Mouse (Mus musculus): Measurements from ENCODE around the gene Serpinf1. TPM values are rescaled to one million over a fixed set of nuclear protein-coding genes. Genes with fewer than 3 reads are reported as not detected.

Gene Serpinf1
- total RNA-seq, 1 experiment: 20.3 TPM

- Histone ChIP-seq H3K4me3 (ENCODE audit: insufficient read depth in 1 of 2, low read depth in 1 of 2, low read length in 2 of 2, poor library complexity in 1 of 2, severe bottlenecking in 1 of 2) (no peak overlapping the region), H3K9me3 (ENCODE audit: control insufficient read depth, insufficient read depth, low read depth, low read length) (no peaks in the 10 kb centered on the region), H3K36me3 (ENCODE audit: control insufficient read depth, insufficient read depth, low read length, poor library complexity, severe bottlenecking) (no peaks in the 10 kb centered on the region), H3K4me1 (ENCODE audit: control insufficient read depth in 2 of 2, insufficient read depth in 2 of 2, low read length in 2 of 2, poor library complexity in 1 of 2) (peaks cover 0 to 3% of the 10 kb centered on the region in 2 experiments; a peak in 1 of 4 replicates), H3K27ac (ENCODE audit: insufficient read depth, low read depth, low read length, poor library complexity, severe bottlenecking) (no peak overlapping the region), H3K9ac (ENCODE audit: insufficient read depth, low read depth, low read length, poor library complexity, severe bottlenecking) (no peak overlapping the region)
- DNase-seq (ENCODE audit: low read depth, low spot score): no peak
- in situ Hi-C loops (cut with MboI; ENCODE audit: low sequenced_read_pairs in 2 of 2, unreplicated experiment in 2 of 2): no loop called here
- TF ChIP-seq HCFC1 (IDR thresholded peaks at IDR 0.05; ENCODE audit: borderline replicate concordance, insufficient read depth, low read length): no peak
- TF ChIP-seq ZC3H11A (IDR thresholded peaks at IDR 0.05; ENCODE audit: borderline replicate concordance, low read depth, low read length): no peak
- no peak for TF ChIP-seq MAFK (IDR thresholded peaks at IDR 0.05; ENCODE audit: insufficient read depth, low read depth, low read length)
- TF ChIP-seq ZNF384 (IDR thresholded peaks at IDR 0.05; ENCODE audit: low read depth, low read length): no peak
- TF ChIP-seq CHD2 (IDR thresholded peaks at IDR 0.05; ENCODE audit: low read depth, low read length): no peak
Observed at GRCm38 (mm10) chr11:75441601-75442000, 19.1 kb upstream of the Serpinf1 start.

GRCm38 (mm10) chr11:75441034-75441433 is 18.5 kb upstream of the Serpinf1 start:
- H3K4me1 ChIP-seq (ENCODE audit: control insufficient read depth in 2 of 2, insufficient read depth in 2 of 2, low read length in 2 of 2, poor library complexity in 1 of 2): peaks cover 0 to 3% of the 10 kb centered on the region in 2 experiments; a peak in 1 of 4 replicates
- no peaks in the 10 kb centered on the region for H3K36me3 ChIP-seq (ENCODE audit: control insufficient read depth, insufficient read depth, low read length, poor library complexity, severe bottlenecking)
- no peak for TF ChIP-seq ZC3H11A (IDR thresholded peaks at IDR 0.05; ENCODE audit: borderline replicate concordance, low read depth, low read length)
- no peak for TF ChIP-seq ZNF384 (IDR thresholded peaks at IDR 0.05; ENCODE audit: low read depth, low read length)
- no peak for TF ChIP-seq CHD2 (IDR thresholded peaks at IDR 0.05; ENCODE audit: low read depth, low read length)
- TF ChIP-seq HCFC1 (IDR thresholded peaks at IDR 0.05; ENCODE audit: borderline replicate concordance, insufficient read depth, low read length): no peak
- TF ChIP-seq MAFK (IDR thresholded peaks at IDR 0.05; ENCODE audit: insufficient read depth, low read depth, low read length): no peak
- no peak for DNase-seq (ENCODE audit: low read depth, low spot score)
- H3K27ac ChIP-seq (ENCODE audit: insufficient read depth, low read depth, low read length, poor library complexity, severe bottlenecking): no peak overlapping the region
- in situ Hi-C loops (cut with MboI; ENCODE audit: low sequenced_read_pairs in 2 of 2, unreplicated experiment in 2 of 2): no loop called here
- H3K4me3 ChIP-seq (ENCODE audit: insufficient read depth in 1 of 2, low read depth in 1 of 2, low read length in 2 of 2, poor library complexity in 1 of 2, severe bottlenecking in 1 of 2): no peak overlapping the region
- H3K9ac ChIP-seq (ENCODE audit: insufficient read depth, low read depth, low read length, poor library complexity, severe bottlenecking): no peak overlapping the region
- H3K9me3 ChIP-seq (ENCODE audit: control insufficient read depth, insufficient read depth, low read depth, low read length): no peaks in the 10 kb centered on the region

- in situ Hi-C loops (cut with MboI; ENCODE audit: low sequenced_read_pairs in 2 of 2, unreplicated experiment in 2 of 2): no loop called here
- TF ChIP-seq ZNF384 (IDR thresholded peaks at IDR 0.05; ENCODE audit: low read depth, low read length) (no peak), CHD2 (IDR thresholded peaks at IDR 0.05; ENCODE audit: low read depth, low read length) (no peak), HCFC1 (IDR thresholded peaks at IDR 0.05; ENCODE audit: borderline replicate concordance, insufficient read depth, low read length) (no peak), ZC3H11A (IDR thresholded peaks at IDR 0.05; ENCODE audit: borderline replicate concordance, low read depth, low read length) (no peak)
- Histone ChIP-seq H3K27ac (ENCODE audit: insufficient read depth, low read depth, low read length, poor library complexity, severe bottlenecking) (no peak overlapping the region), H3K36me3 (ENCODE audit: control insufficient read depth, insufficient read depth, low read length, poor library complexity, severe bottlenecking) (no peaks in the 10 kb centered on the region), H3K4me1 (ENCODE audit: control insufficient read depth in 2 of 2, insufficient read depth in 2 of 2, low read length in 2 of 2, poor library complexity in 1 of 2) (peaks cover 0 to 3% of the 10 kb centered on the region in 2 experiments; a peak in 1 of 4 replicates), H3K9me3 (ENCODE audit: control insufficient read depth, insufficient read depth, low read depth, low read length) (no peaks in the 10 kb centered on the region), H3K4me3 (ENCODE audit: insufficient read depth in 1 of 2, low read depth in 1 of 2, low read length in 2 of 2, poor library complexity in 1 of 2, severe bottlenecking in 1 of 2) (no peak overlapping the region), H3K9ac (ENCODE audit: insufficient read depth, low read depth, low read length, poor library complexity, severe bottlenecking) (no peak overlapping the region)
- no peak for DNase-seq (ENCODE audit: low read depth, low spot score)
Observed at GRCm38 (mm10) chr11:75439951-75440350, 17.4 kb upstream of the Serpinf1 start.

GRCm38 (mm10) chr11:75439363-75439762 is 16.9 kb upstream of the Serpinf1 start, which contains the start of gene Serpinf2:
TSS of gene Serpinf2 (minus strand) at chr11:75439591.
- no peak for DNase-seq (ENCODE audit: low read depth, low spot score)
- H3K9me3 ChIP-seq (ENCODE audit: control insufficient read depth, insufficient read depth, low read depth, low read length): no peaks in the 10 kb centered on the region
- no peaks in the 10 kb centered on the region for H3K36me3 ChIP-seq (ENCODE audit: control insufficient read depth, insufficient read depth, low read length, poor library complexity, severe bottlenecking)
- peaks cover 0 to 3% of the 10 kb centered on the region in 2 experiments; a peak in 1 of 4 replicates for H3K4me1 ChIP-seq (ENCODE audit: control insufficient read depth in 2 of 2, insufficient read depth in 2 of 2, low read length in 2 of 2, poor library complexity in 1 of 2)
- H3K4me3 ChIP-seq (ENCODE audit: insufficient read depth in 1 of 2, low read depth in 1 of 2, low read length in 2 of 2, poor library complexity in 1 of 2, severe bottlenecking in 1 of 2): no peak within 1 kb of the TSS
- in situ Hi-C loops (cut with MboI; ENCODE audit: low sequenced_read_pairs in 2 of 2, unreplicated experiment in 2 of 2): no loop called here
- TF ChIP-seq ZNF384 (IDR thresholded peaks at IDR 0.05; ENCODE audit: low read depth, low read length) (no peak), HCFC1 (IDR thresholded peaks at IDR 0.05; ENCODE audit: borderline replicate concordance, insufficient read depth, low read length) (no peak), CHD2 (IDR thresholded peaks at IDR 0.05; ENCODE audit: low read depth, low read length) (no peak), MAFK (IDR thresholded peaks at IDR 0.05; ENCODE audit: insufficient read depth, low read depth, low read length) (no peak), ZC3H11A (IDR thresholded peaks at IDR 0.05; ENCODE audit: borderline replicate concordance, low read depth, low read length) (no peak)
- no peak within 1 kb of the TSS for H3K27ac ChIP-seq (ENCODE audit: insufficient read depth, low read depth, low read length, poor library complexity, severe bottlenecking)
- no peak within 1 kb of the TSS for H3K9ac ChIP-seq (ENCODE audit: insufficient read depth, low read depth, low read length, poor library complexity, severe bottlenecking)

- H3K27ac ChIP-seq (ENCODE audit: insufficient read depth, low read depth, low read length, poor library complexity, severe bottlenecking): no peak overlapping the region
- no peak for DNase-seq (ENCODE audit: low read depth, low spot score)
- H3K4me1 ChIP-seq (ENCODE audit: control insufficient read depth in 2 of 2, insufficient read depth in 2 of 2, low read length in 2 of 2, poor library complexity in 1 of 2): peaks cover 0 to 1% of the 10 kb centered on the region in 2 experiments; a peak in 1 of 4 replicates
- no peaks in the 10 kb centered on the region for H3K36me3 ChIP-seq (ENCODE audit: control insufficient read depth, insufficient read depth, low read length, poor library complexity, severe bottlenecking)
- in situ Hi-C loops (cut with MboI; ENCODE audit: low sequenced_read_pairs in 2 of 2, unreplicated experiment in 2 of 2): no loop called here
- TF ChIP-seq HCFC1 (IDR thresholded peaks at IDR 0.05; ENCODE audit: borderline replicate concordance, insufficient read depth, low read length): no peak
- no peak for TF ChIP-seq ZNF384 (IDR thresholded peaks at IDR 0.05; ENCODE audit: low read depth, low read length)
- no peak for TF ChIP-seq CHD2 (IDR thresholded peaks at IDR 0.05; ENCODE audit: low read depth, low read length)
- no peak for TF ChIP-seq ZC3H11A (IDR thresholded peaks at IDR 0.05; ENCODE audit: borderline replicate concordance, low read depth, low read length)
- TF ChIP-seq MAFK (IDR thresholded peaks at IDR 0.05; ENCODE audit: insufficient read depth, low read depth, low read length): no peak
- H3K9ac ChIP-seq (ENCODE audit: insufficient read depth, low read depth, low read length, poor library complexity, severe bottlenecking): no peak overlapping the region
- H3K9me3 ChIP-seq (ENCODE audit: control insufficient read depth, insufficient read depth, low read depth, low read length): no peaks in the 10 kb centered on the region
- H3K4me3 ChIP-seq (ENCODE audit: insufficient read depth in 1 of 2, low read depth in 1 of 2, low read length in 2 of 2, poor library complexity in 1 of 2, severe bottlenecking in 1 of 2): no peak overlapping the region
Observed at GRCm38 (mm10) chr11:75438804-75439203, 16.3 kb upstream of the Serpinf1 start.
